In genomic region chr4:133094255-133094654, GRCm38 (mm10) we compare ENCODE assay signal across 9 mouse cellular contexts. TPM values are rescaled to one million over a fixed set of nuclear protein-coding genes. Genes with fewer than 3 reads are reported as not detected.
DNase-seq lines count a peak whose midpoint lies in the region; ATAC-seq and TF ChIP-seq lines count a peak whose summit lies in the region.
"Had no signal": no experiment of that assay in that cellular context is flagged by ENCODE, and none has a peak within 500 bp of the region (broad histone marks: within the 10 kb centered on the region; RNA-seq: fewer than 3 reads in every experiment).

No protein-coding gene starts in this region.

- no peak for TF ChIP-seq CTCF in cerebellum, adult 2 months (IDR thresholded peaks at IDR 0.05; ENCODE audit: borderline replicate concordance, insufficient read depth, low read depth, low read length)
- no peak for TF ChIP-seq CTCF in liver, adult 2 months (IDR thresholded peaks at IDR 0.05; ENCODE audit: low read depth, low read length)
- no peak for TF ChIP-seq CTCF in liver, postnatal 0 days (IDR thresholded peaks at IDR 0.05; ENCODE audit: low read depth)

- no peak overlapping the region for H3K4me3 ChIP-seq in cerebellum, adult 2 months (replicated peaks; ENCODE audit: insufficient read depth, low read depth, low read length)
- no peak overlapping the region for H3K4me3 ChIP-seq in liver, adult 2 months (ENCODE audit: insufficient read depth, low read depth, low read length)
- no peak overlapping the region for H3K4me3 ChIP-seq in liver, postnatal 0 days (ENCODE audit: low read depth, low read length)
- H3K4me3 ChIP-seq in hindbrain, embryonic 11.5 days (ENCODE audit: low read depth, low read length), result no peak overlapping the region
- no peak overlapping the region for H3K4me3 ChIP-seq in midbrain, embryonic 14.5 days (replicated peaks; ENCODE audit: low read depth, low read length)

- TF ChIP-seq POLR2A in cerebellum, adult 2 months (IDR thresholded peaks at IDR 0.05; ENCODE audit: borderline replicate concordance, insufficient read depth, low read length), result no peak
- no peak for TF ChIP-seq POLR2A in liver, adult 2 months (IDR thresholded peaks at IDR 0.05; ENCODE audit: extremely low read depth, insufficient read depth, low read length)

- H3K27me3 ChIP-seq in cerebellum, adult 2 months (ENCODE audit: control insufficient read depth, insufficient read depth, low read length), result no peaks in the 10 kb centered on the region
- no peaks in the 10 kb centered on the region for H3K27me3 ChIP-seq in liver, adult 2 months (ENCODE audit: control insufficient read depth, insufficient read depth, low read length)
- 0 out of 2 replicates have a peak, but pooled peaks cover 3% of the 10 kb centered on the region for H3K27me3 ChIP-seq in liver, postnatal 0 days (ENCODE audit: insufficient read depth, low read length)
- H3K27me3 ChIP-seq in hindbrain, embryonic 11.5 days (ENCODE audit: control insufficient read depth, insufficient read depth, low read length), result no peaks in the 10 kb centered on the region
- no peaks in the 10 kb centered on the region for H3K27me3 ChIP-seq in midbrain, embryonic 14.5 days (ENCODE audit: control insufficient read depth, insufficient read depth, low read length)

- H3K27ac ChIP-seq in cerebellum, adult 2 months (ENCODE audit: insufficient read depth, low read length), result 0 out of 2 replicates have a peak overlapping the region, but pooled peaks have one; percentile 28
- H3K27ac ChIP-seq in liver, adult 2 months (replicated peaks; ENCODE audit: insufficient read depth, low read depth, low read length), result peak overlapping the region; percentile 74
- H3K27ac ChIP-seq in liver, postnatal 0 days (ENCODE audit: low read depth), result no peak overlapping the region
- peak overlapping the region; percentile 79; the same call in 1 of the 2 replicates for H3K27ac ChIP-seq in hindbrain, embryonic 11.5 days (ENCODE audit: low read depth, low read length)
- peak overlapping the region; percentile 86; the same call in 1 of the 2 replicates for H3K27ac ChIP-seq in midbrain, embryonic 14.5 days (replicated peaks; ENCODE audit: low read depth, low read length)

- no peak for ATAC-seq in liver, postnatal 0 days
- no peak for ATAC-seq in hindbrain, embryonic 11.5 days (ENCODE audit: low FRiP score)
- no peak for ATAC-seq in midbrain, embryonic 14.5 days (ENCODE audit: low FRiP score, low TSS enrichment)

- peaks cover 56% of the 10 kb centered on the region for H3K4me1 ChIP-seq in cerebellum, adult 2 months (ENCODE audit: control insufficient read depth, insufficient read depth, low read length)
- H3K4me1 ChIP-seq in liver, adult 2 months (ENCODE audit: control insufficient read depth, insufficient read depth, low read length), result peaks cover 34% of the 10 kb centered on the region
- H3K4me1 ChIP-seq in liver, postnatal 0 days (ENCODE audit: insufficient read depth), result peaks cover 44% of the 10 kb centered on the region
- H3K4me1 ChIP-seq in hindbrain, embryonic 11.5 days (replicated peaks; ENCODE audit: control insufficient read depth, insufficient read depth, low read length), result peaks cover 26% of the 10 kb centered on the region
- H3K4me1 ChIP-seq in midbrain, embryonic 14.5 days (ENCODE audit: control insufficient read depth, insufficient read depth, low read length), result peaks cover 53% of the 10 kb centered on the region

- no peaks in the 10 kb centered on the region for H3K36me3 ChIP-seq in liver, adult 2 months (ENCODE audit: control insufficient read depth, insufficient read depth, low read length)
- no peaks in the 10 kb centered on the region for H3K36me3 ChIP-seq in liver, postnatal 0 days (replicated peaks; ENCODE audit: insufficient read depth, low read length)
- H3K36me3 ChIP-seq in hindbrain, embryonic 11.5 days (ENCODE audit: control insufficient read depth, insufficient read depth, low read length), result no peaks in the 10 kb centered on the region
- no peaks in the 10 kb centered on the region for H3K36me3 ChIP-seq in midbrain, embryonic 14.5 days (ENCODE audit: control insufficient read depth, insufficient read depth, low read length)

- H3K79me2 ChIP-seq in liver, adult 2 months (ENCODE audit: control insufficient read depth, insufficient read depth, low read length), result no peaks in the 10 kb centered on the region

- H3K4me2 ChIP-seq in liver, postnatal 0 days (ENCODE audit: low read depth, low read length), result no peak overlapping the region
- no peak overlapping the region for H3K4me2 ChIP-seq in hindbrain, embryonic 11.5 days (replicated peaks; ENCODE audit: low read depth, low read length)
- no peak overlapping the region for H3K4me2 ChIP-seq in midbrain, embryonic 14.5 days (ENCODE audit: low read length)

- DNase-seq in cerebellum, adult 2 months, result no peak
- DNase-seq in cerebellum, adult 8-10 months, result no peak
- DNase-seq in liver, adult 2 months (ENCODE audit: extremely low read depth, low read depth, low spot score), result no peak
- DNase-seq in liver, postnatal 0 days, result no peak
- DNase-seq in hindbrain, embryonic 11.5 days (ENCODE audit: low spot score), result no peak
- DNase-seq in midbrain, embryonic 14.5 days, result no peak
- no peak for DNase-seq in ovary, adult 18-20 months (ENCODE audit: low spot score)
- DNase-seq in ovary, postnatal 14 days (ENCODE audit: low spot score), result no peak
- DNase-seq: right cerebral cortex, postnatal 25 days had no signal

- 62% methylated on average over 1 of the region's 1 CpGs for WGBS in cerebellum, adult 2 months
- WGBS in liver, adult 2 months, result 25% methylated on average over 1 of the region's 1 CpGs
- WGBS in liver, postnatal 0 days (ENCODE audit: insufficient replicate concordance), result 40% methylated on average over 1 of the region's 1 CpGs
- WGBS in hindbrain, embryonic 11.5 days, result 40% methylated on average over 1 of the region's 1 CpGs
- 37% methylated on average over 1 of the region's 1 CpGs for WGBS in midbrain, embryonic 14.5 days

- peak overlapping the region; percentile 6; the same call in 1 of the 2 replicates for H3K9ac ChIP-seq in liver, adult 2 months (ENCODE audit: low read depth, low read length)
- H3K9ac ChIP-seq in liver, postnatal 0 days (replicated peaks), result no peak overlapping the region
- H3K9ac ChIP-seq in hindbrain, embryonic 11.5 days (ENCODE audit: low read depth, low read length), result no peak overlapping the region
- H3K9ac ChIP-seq in midbrain, embryonic 14.5 days (replicated peaks; ENCODE audit: low read length), result no peak overlapping the region

- H3K9me3 ChIP-seq in liver, postnatal 0 days (ENCODE audit: low read length), result no peaks in the 10 kb centered on the region
- H3K9me3 ChIP-seq in hindbrain, embryonic 11.5 days (ENCODE audit: control insufficient read depth, low read length), result no peaks in the 10 kb centered on the region
- H3K9me3 ChIP-seq in midbrain, embryonic 14.5 days (ENCODE audit: control insufficient read depth, low read length), result no peaks in the 10 kb centered on the region

- no peak for TF ChIP-seq EP300 in liver, postnatal 0 days (IDR thresholded peaks at IDR 0.05; ENCODE audit: low read depth)

RNA-seq across cellular contexts. Expression of gene Wasf2, which starts 36.0 kb away (rescaled TPM):
- polyA plus RNA-seq in cerebellum, adult 2 months (2012; rRNA removed), result 15.0 and 16.3 TPM in 2 replicates
- 6.0 and 10.7 TPM in 2 replicates for total RNA-seq in liver, adult 2 months (2014; rRNA removed)
- 12.3 and 17.0 TPM in 2 replicates for polyA plus RNA-seq in liver, adult 2 months (2012; rRNA removed)
- polyA plus RNA-seq in liver, postnatal 0 days (2015; fragmentation: Nextera tagmentation; extraction: Ambion mirVana), result 35.8 and 43.1 TPM in 2 replicates
- polyA plus RNA-seq in hindbrain, embryonic 11.5 days (2014; fragmentation: Nextera tagmentation; extraction: Ambion mirVana), result 34.6 and 58.4 TPM in 2 replicates
- polyA plus RNA-seq in midbrain, embryonic 14.5 days (2014; fragmentation: Nextera tagmentation; extraction: Ambion mirVana), result 19.6 and 23.1 TPM in 2 replicates
